Mouse (Mus musculus): ENCODE measurements at regions not wholly inside any gene's neighbourhood (a gene's known extent, or its start where the extent isn't known, plus 50 kb on each side); places are given as distances from the start of the nearest gene placed in this dataset.

DNA sequence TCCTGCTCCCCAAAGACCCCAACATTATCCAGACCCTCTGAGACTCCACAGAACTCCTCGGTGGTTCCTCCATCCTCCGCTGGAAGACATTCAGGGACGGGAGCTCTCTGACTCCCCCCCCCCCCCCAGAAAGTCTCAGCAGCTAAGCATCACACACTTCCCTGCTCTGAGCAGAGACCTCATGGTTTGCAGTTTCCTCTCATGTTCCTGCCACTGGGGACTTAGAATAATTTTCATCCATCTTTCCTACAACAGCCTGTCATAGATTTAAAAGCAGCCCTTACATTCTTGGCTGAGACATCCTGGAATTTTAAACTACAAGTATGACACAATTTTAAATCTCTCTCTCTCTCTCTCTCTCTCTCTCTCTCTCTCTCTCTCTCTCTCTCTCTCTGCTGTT, 69.2 kb downstream of the Gpr65 start:
- TF ChIP-seq CTCF (IDR thresholded peaks at IDR 0.05; ENCODE audit: low read depth), result no peak
- Histone ChIP-seq H3K4me1 (replicated peaks; ENCODE audit: control insufficient read depth, insufficient read depth, low read length) (no peaks in the 10 kb centered on the region), H3K36me3 (ENCODE audit: control insufficient read depth, insufficient read depth) (no peaks in the 10 kb centered on the region), H3K9ac (ENCODE audit: low read depth, low read length) (no peak overlapping the region), H3K4me2 (replicated peaks; ENCODE audit: low read depth) (no peak overlapping the region), H3K9me3 (ENCODE audit: control insufficient read depth) (no peaks in the 10 kb centered on the region), H3K27ac (ENCODE audit: low read depth, low read length) (no peak overlapping the region), H3K4me3 (ENCODE audit: low read depth, low read length) (no peak overlapping the region), H3K27me3 (replicated peaks; ENCODE audit: control insufficient read depth, insufficient read depth, low read length) (no peaks in the 10 kb centered on the region)
- 69% methylated on average over 3 of the region's 3 CpGs for WGBS
- no peak for ATAC-seq

DNA sequence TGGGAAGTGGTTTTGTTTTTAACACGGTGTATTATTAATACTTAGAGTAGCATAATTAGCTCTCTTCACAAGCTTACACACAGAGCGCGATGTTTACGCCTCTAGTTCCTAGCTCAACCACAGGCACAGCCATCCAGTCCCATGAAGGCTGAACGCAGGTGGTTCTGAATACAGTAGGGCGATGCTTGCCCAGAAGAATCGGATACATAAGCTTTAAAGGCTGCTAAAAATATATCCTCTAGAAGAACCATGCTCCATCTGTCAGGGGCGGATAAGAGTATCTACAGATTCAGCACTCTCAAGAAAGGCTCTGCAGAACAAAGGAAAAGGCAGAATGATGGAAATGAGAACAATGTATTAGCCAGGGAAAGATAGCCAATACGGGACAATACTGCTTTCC, 71.1 kb downstream of the Gpr65 start:
- Histone ChIP-seq H3K27me3 (replicated peaks; ENCODE audit: control insufficient read depth, insufficient read depth, low read length) (no peaks in the 10 kb centered on the region), H3K9me3 (ENCODE audit: control insufficient read depth) (no peaks in the 10 kb centered on the region), H3K9ac (ENCODE audit: low read depth, low read length) (no peak overlapping the region), H3K4me1 (replicated peaks; ENCODE audit: control insufficient read depth, insufficient read depth, low read length) (no peaks in the 10 kb centered on the region), H3K36me3 (ENCODE audit: control insufficient read depth, insufficient read depth) (no peaks in the 10 kb centered on the region), H3K4me2 (replicated peaks; ENCODE audit: low read depth) (no peak overlapping the region), H3K4me3 (ENCODE audit: low read depth, low read length) (no peak overlapping the region), H3K27ac (ENCODE audit: low read depth, low read length) (no peak overlapping the region)
- TF ChIP-seq CTCF (IDR thresholded peaks at IDR 0.05; ENCODE audit: low read depth), result no peak
- 86% methylated on average over 9 of the region's 9 CpGs for WGBS
- ATAC-seq, result no peak

DNA sequence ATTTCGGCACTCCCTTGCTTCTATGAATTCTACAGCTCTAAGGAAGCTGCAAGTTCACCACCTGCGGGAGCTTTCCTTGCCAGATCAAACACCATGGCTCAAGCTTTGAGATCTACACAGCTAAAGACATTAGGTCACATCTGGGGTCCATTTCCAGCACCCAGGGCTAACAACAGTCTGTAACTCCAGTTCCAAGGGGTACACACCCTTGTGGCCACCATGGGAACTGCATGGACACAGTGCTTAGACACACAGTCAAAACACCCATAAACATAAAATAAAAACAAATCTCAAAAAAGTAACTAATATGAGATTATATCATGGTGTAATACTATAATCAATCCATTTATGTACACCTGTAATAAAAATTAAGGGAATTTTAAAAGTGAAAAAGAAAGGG, 73.7 kb downstream of the Gpr65 start:
- peak; percentile 67 for TF ChIP-seq CTCF (IDR thresholded peaks at IDR 0.05; ENCODE audit: low read depth)
- 92% methylated on average over 2 of the region's 2 CpGs for WGBS
- no peaks in the 10 kb centered on the region for H3K9me3 ChIP-seq (ENCODE audit: control insufficient read depth)

GRCm38 (mm10) chr12:98343653-98344052, 75.2 kb downstream of the Gpr65 start:
- Histone ChIP-seq H3K4me1 (replicated peaks; ENCODE audit: control insufficient read depth, insufficient read depth, low read length) (no peaks in the 10 kb centered on the region), H3K9me3 (ENCODE audit: control insufficient read depth) (no peaks in the 10 kb centered on the region), H3K4me2 (replicated peaks; ENCODE audit: low read depth) (no peak overlapping the region), H3K4me3 (ENCODE audit: low read depth, low read length) (no peak overlapping the region), H3K27ac (ENCODE audit: low read depth, low read length) (no peak overlapping the region), H3K9ac (ENCODE audit: low read depth, low read length) (no peak overlapping the region), H3K36me3 (ENCODE audit: control insufficient read depth, insufficient read depth) (no peaks in the 10 kb centered on the region), H3K27me3 (replicated peaks; ENCODE audit: control insufficient read depth, insufficient read depth, low read length) (no peaks in the 10 kb centered on the region)
- ATAC-seq, result no peak
- no peak for TF ChIP-seq CTCF (IDR thresholded peaks at IDR 0.05; ENCODE audit: low read depth)
- WGBS, result 67% methylated on average over 7 of the region's 7 CpGs

More for the DNA sequence above, 73.7 kb downstream of the Gpr65 start:
- Histone ChIP-seq H3K4me1 (replicated peaks; ENCODE audit: control insufficient read depth, insufficient read depth, low read length) (no peaks in the 10 kb centered on the region), H3K27me3 (replicated peaks; ENCODE audit: control insufficient read depth, insufficient read depth, low read length) (no peaks in the 10 kb centered on the region), H3K27ac (ENCODE audit: low read depth, low read length) (no peak overlapping the region), H3K9ac (ENCODE audit: low read depth, low read length) (no peak overlapping the region), H3K4me3 (ENCODE audit: low read depth, low read length) (no peak overlapping the region), H3K36me3 (ENCODE audit: control insufficient read depth, insufficient read depth) (no peaks in the 10 kb centered on the region), H3K4me2 (replicated peaks; ENCODE audit: low read depth) (no peak overlapping the region)
- ATAC-seq, result no peak

GRCm38 (mm10) chr12:98347056-98347455, 78.6 kb downstream of the Gpr65 start:
- Histone ChIP-seq H3K27ac (ENCODE audit: low read depth, low read length) (no peak overlapping the region), H3K9ac (ENCODE audit: low read depth, low read length) (no peak overlapping the region), H3K36me3 (ENCODE audit: control insufficient read depth, insufficient read depth) (no peaks in the 10 kb centered on the region), H3K4me2 (replicated peaks; ENCODE audit: low read depth) (no peak overlapping the region), H3K4me1 (replicated peaks; ENCODE audit: control insufficient read depth, insufficient read depth, low read length) (no peaks in the 10 kb centered on the region), H3K27me3 (replicated peaks; ENCODE audit: control insufficient read depth, insufficient read depth, low read length) (no peaks in the 10 kb centered on the region), H3K9me3 (ENCODE audit: control insufficient read depth) (no peaks in the 10 kb centered on the region), H3K4me3 (ENCODE audit: low read depth, low read length) (no peak overlapping the region)
- no peak for TF ChIP-seq CTCF (IDR thresholded peaks at IDR 0.05; ENCODE audit: low read depth)
- ATAC-seq, result no peak
- 87% methylated on average over 6 of the region's 6 CpGs for WGBS

GRCm38 (mm10) chr12:98347550-98348318, 79.3 kb downstream of the Gpr65 start:
- 71% methylated on average over 13 of the region's 13 CpGs for WGBS
- no peaks in the 10 kb centered on the region for H3K4me1 ChIP-seq (replicated peaks; ENCODE audit: control insufficient read depth, insufficient read depth, low read length)
- peak; percentile 74 for TF ChIP-seq CTCF (IDR thresholded peaks at IDR 0.05; ENCODE audit: low read depth)
- no peak overlapping the region for H3K27ac ChIP-seq (ENCODE audit: low read depth, low read length)
- ATAC-seq, result no peak
- H3K36me3 ChIP-seq (ENCODE audit: control insufficient read depth, insufficient read depth), result no peaks in the 10 kb centered on the region
- no peak overlapping the region for H3K9ac ChIP-seq (ENCODE audit: low read depth, low read length)
- no peak overlapping the region for H3K4me2 ChIP-seq (replicated peaks; ENCODE audit: low read depth)
- H3K4me3 ChIP-seq (ENCODE audit: low read depth, low read length), result no peak overlapping the region
- no peaks in the 10 kb centered on the region for H3K27me3 ChIP-seq (replicated peaks; ENCODE audit: control insufficient read depth, insufficient read depth, low read length)
- H3K9me3 ChIP-seq (ENCODE audit: control insufficient read depth), result no peaks in the 10 kb centered on the region

Data from intestine, postnatal 0 days (tissue).